Mouse (Mus musculus) hindbrain, embryonic 16.5 days (tissue): ENCODE measurements around the gene Myh7. TPM values are rescaled to one million over a fixed set of nuclear protein-coding genes. Genes with fewer than 3 reads are reported as not detected.
"Not testable (repeated sequence)": the region's sequence is repeated elsewhere in the genome, so short reads cannot be mapped to it uniquely, and the experiment has no call there.

Experiments used
- ATAC-seq: fragments of 200-750 bp; cut with Nextera tagmentation; 2 replicates; pipeline ENCODE4 v1.8.0; 2017; ENCODE audit warnings: moderate TSS enrichment, moderate library complexity
- H3K27ac ChIP-seq: fragments of 300-500 bp; sonication (generic); 2 replicates; pipeline ENCODE4 v1.5.1; 2014; ENCODE audit warnings: low read depth, mild to moderate bottlenecking, control low read depth, low read length, moderate library complexity
- H3K27me3 ChIP-seq: fragments of 300-500 bp; sonication (generic); replicated peaks from 2 replicates; pipeline ENCODE4 v1.6.1; 2014; ENCODE audit warnings: low read length; ENCODE audit not compliant: control insufficient read depth, insufficient read depth
- H3K36me3 ChIP-seq: fragments of 300-500 bp; sonication (generic); 2 replicates; pipeline ENCODE4 v1.6.1; 2014; ENCODE audit warnings: mild to moderate bottlenecking, low read length, moderate library complexity, mixed read lengths; ENCODE audit not compliant: control insufficient read depth, insufficient read depth
- H3K4me1 ChIP-seq: fragments of 300-500 bp; sonication (generic); 2 replicates; pipeline ENCODE4 v1.6.1; 2014; ENCODE audit warnings: low read depth, low read length; ENCODE audit not compliant: control insufficient read depth, insufficient read depth
- H3K4me2 ChIP-seq: fragments of 300-500 bp; sonication (generic); 2 replicates; pipeline ENCODE4 v1.6.1; 2014; ENCODE audit warnings: mild to moderate bottlenecking, low read length, control low read depth, moderate library complexity
- H3K4me3 ChIP-seq: fragments of 300-500 bp; sonication (generic); 2 replicates; pipeline ENCODE4 v1.5.1; 2014; ENCODE audit warnings: mild to moderate bottlenecking, low read length, control low read depth, moderate library complexity
- H3K9ac ChIP-seq: fragments of 300-500 bp; sonication (generic); 2 replicates; pipeline ENCODE4 v1.6.1; 2014; ENCODE audit warnings: low read depth, mild to moderate bottlenecking, control low read depth, low read length, moderate library complexity
- H3K9me3 ChIP-seq: fragments of 300-500 bp; sonication (generic); 2 replicates; pipeline ENCODE4 v1.6.1; 2014; ENCODE audit warnings: mild to moderate bottlenecking, low read length, moderate library complexity; ENCODE audit not compliant: control insufficient read depth
- WGBS: fragments of 180-500 bp; shearing (Covaris S2); extraction: QIAGEN DNeasy Blood & Tissue Kit; methylation state at CpG from one replicate; pipeline ENCODE4 v1.1.7; 2014; 5-methylcytosine and 5-hydroxymethylcytosine counted together
- polyA plus RNA-seq: library from polyadenylated mRNA; unstranded; fragments of >200 nt; fragmentation: Nextera tagmentation; extraction: Ambion mirVana; gene quantifications from 2 replicates; pipeline ENCODE4 v1.2.1, GENCODE M21; 2015

Gene Myh7
- polyA plus RNA-seq, 1 experiment from 2014 or later, result 8.5 TPM

DNA sequence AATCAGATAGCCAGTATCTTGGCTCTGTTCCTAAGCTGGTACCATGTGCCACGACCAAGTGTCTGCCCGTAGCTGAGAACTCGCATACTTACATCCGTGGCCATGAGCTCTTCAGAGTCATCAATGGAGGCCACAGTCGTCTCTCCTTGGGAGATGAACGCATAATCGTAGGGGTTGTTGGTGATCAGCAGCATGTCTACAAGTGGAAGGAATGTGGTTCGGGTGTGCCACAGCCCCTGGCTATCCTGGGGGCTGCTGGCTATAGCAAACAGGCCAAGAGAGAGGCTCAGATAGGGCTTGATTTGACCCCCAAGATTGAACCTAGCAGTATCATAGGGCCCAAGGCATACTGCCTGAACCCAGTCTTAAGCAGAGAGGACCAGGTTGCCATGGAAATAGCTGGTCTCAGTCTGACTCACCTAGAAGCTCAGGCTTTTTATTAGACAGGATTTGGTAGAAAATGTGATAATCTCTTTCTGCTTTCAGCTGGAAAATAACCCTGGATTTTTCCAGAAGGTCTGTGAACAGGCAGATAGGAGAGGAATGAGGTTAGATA is 4.5 kb downstream of the Myh7 start:
- Histone ChIP-seq H3K4me2 (no peak overlapping the region), H3K27ac (peak overlapping the region; percentile 57; the same call in 1 of the 2 replicates), H3K9me3 (no peaks in the 10 kb centered on the region), H3K9ac (no peak overlapping the region), H3K4me1 (peaks cover 8% of the 10 kb centered on the region), H3K36me3 (no peaks in the 10 kb centered on the region), H3K4me3 (no peak overlapping the region), H3K27me3 (no peaks in the 10 kb centered on the region)
- ATAC-seq, result no peak
- 76% methylated on average over 8 of the region's 8 CpGs for WGBS

DNA sequence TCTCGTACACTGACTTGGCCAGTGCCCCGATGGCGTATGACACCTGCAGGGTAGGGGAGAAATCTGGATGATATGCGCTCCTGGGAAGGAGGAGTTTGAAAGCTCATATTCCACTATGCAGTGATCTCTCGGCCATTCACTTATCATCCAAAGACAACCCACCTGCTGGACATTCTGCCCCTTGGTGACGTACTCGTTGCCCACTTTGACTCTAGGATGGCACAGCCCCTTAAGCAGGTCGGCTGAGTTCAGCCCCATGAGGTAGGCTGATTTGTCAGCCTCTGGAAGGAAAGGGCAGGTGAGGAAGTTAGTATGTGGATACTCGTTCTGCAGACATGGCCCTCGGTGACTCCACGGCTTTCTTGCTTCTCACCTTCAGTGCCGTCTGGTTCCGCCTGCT is 5.5 kb downstream of the Myh7 start:
- H3K4me2 ChIP-seq, result no peak overlapping the region
- no peaks in the 10 kb centered on the region for H3K27me3 ChIP-seq
- no peak for ATAC-seq
- H3K36me3 ChIP-seq, result no peaks in the 10 kb centered on the region
- WGBS, result 90% methylated on average over 13 of the region's 13 CpGs
- no peaks in the 10 kb centered on the region for H3K4me1 ChIP-seq
- no peak overlapping the region for H3K27ac ChIP-seq
- no peak overlapping the region for H3K9ac ChIP-seq
- no peak overlapping the region for H3K4me3 ChIP-seq
- no peaks in the 10 kb centered on the region for H3K9me3 ChIP-seq

DNA sequence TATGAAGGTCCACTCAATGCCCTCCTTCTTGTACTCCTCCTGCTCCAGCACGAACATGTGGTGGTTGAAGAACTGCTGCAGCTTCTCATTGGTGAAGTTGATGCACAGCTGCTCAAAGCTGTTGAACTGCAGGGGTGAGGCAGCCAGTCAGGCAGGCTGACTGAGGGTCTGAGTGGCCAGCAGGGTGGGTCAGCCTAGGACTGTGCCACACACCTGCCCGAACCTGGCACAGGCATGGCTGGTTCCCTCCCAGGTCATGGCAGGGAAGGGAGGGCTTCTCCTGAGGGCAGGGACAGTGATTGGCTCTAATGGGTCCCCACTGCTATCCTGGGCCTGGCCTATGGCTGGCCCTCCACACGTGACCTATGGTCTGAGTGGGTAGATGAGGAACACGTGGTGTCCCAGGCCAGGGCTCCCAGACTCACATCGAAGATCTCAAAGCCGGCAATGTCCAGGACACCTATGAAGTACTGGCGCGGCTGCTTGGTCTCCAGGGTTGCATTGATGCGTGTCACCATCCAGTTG is 6.0 kb downstream of the Myh7 start:
- not testable (repeated sequence) for H3K27me3 ChIP-seq, H3K4me2 ChIP-seq, H3K27ac ChIP-seq, H3K4me1 ChIP-seq, H3K36me3 ChIP-seq, H3K9me3 ChIP-seq, H3K9ac ChIP-seq, H3K4me3 ChIP-seq
- 90% methylated on average over 8 of the region's 9 CpGs for WGBS
- peak; percentile 29; the same call in 1 of the 2 replicates for ATAC-seq

DNA sequence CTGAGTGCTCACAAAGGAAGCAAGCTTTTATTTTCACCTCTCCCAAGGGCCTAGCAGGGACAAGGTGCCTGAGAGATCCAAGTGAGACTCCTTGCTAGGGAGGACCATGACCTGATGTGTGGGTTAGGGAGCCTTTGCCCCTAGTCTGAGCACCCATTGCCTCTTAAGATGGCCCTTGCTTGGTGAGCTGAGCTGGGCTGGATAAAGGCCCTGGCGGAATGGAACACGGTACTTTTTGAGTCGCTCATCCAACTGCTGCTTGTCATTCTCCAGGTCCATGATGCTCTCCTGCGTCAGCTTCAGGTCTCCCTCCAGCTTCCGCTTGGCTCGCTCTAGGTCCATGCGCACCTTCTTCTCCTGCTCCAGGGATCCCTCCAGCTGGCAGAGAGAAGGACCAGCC is 12.5 kb downstream of the Myh7 start:
- Histone ChIP-seq H3K27me3 (no peaks in the 10 kb centered on the region), H3K36me3 (no peaks in the 10 kb centered on the region), H3K27ac (no peak overlapping the region), H3K4me3 (no peak overlapping the region), H3K4me2 (no peak overlapping the region), H3K9me3 (no peaks in the 10 kb centered on the region), H3K9ac (no peak overlapping the region), H3K4me1 (no peaks in the 10 kb centered on the region)
- no peak for ATAC-seq
- WGBS, result 96% methylated on average over 7 of the region's 7 CpGs

DNA sequence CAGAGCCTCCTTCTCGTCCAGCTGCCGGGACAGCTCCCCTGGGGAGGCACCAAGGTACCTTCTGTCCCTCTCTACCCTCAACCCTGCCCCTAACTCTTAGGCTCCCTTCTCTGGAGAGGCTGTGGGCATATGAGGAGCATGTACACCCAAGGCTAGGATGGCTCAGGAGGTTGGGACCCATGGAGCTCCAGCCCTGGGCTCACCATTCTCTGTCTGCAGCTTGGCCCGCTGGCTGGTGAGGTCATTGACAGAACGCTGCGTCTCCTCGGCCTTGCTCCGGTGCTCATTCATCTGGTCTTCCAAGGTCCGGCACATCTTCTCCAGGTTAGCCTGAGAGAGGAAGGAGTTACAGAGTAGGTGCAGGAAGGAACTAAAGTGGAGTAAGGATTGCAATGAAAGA is 15.8 kb downstream of the Myh7 start:
- Histone ChIP-seq H3K9ac (no peak overlapping the region), H3K4me3 (no peak overlapping the region), H3K36me3 (no peaks in the 10 kb centered on the region), H3K27ac (no peak overlapping the region), H3K4me2 (no peak overlapping the region), H3K9me3 (no peaks in the 10 kb centered on the region), H3K27me3 (no peaks in the 10 kb centered on the region), H3K4me1 (peaks cover 8% of the 10 kb centered on the region)
- WGBS, result 88% methylated on average over 8 of the region's 8 CpGs
- ATAC-seq, result no peak

DNA sequence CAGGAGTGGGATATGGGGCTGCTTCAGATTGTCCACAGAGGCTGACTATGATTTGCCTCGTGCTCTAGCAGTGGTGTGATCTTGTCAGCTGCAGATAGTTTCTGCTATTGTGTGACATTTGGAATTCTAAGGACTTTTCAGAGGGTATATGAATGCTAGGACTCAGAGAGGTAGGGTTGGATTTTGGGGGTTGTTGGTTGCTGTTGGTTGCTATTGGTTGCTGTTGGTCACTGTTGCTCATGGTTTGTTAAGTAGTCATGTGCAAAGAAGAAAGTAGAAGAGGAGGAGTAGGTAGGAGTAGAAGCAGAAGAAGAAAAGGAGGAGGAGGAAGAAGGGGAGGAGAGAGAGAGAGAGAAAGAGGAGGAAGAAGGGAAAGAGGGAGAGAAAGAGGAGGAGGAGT is 17.8 kb downstream of the Myh7 start, which contains the start of gene Gm17428:
TSS of gene Gm17428 (plus strand) at position 301 of the 400 bp plus-strand sequence.
- 70% methylated on average over 1 of the region's 1 CpGs for WGBS
- no peak within 1 kb of the TSS for H3K9ac ChIP-seq
- H3K4me2 ChIP-seq, result no peak within 1 kb of the TSS
- no peaks in the 10 kb centered on the region for H3K36me3 ChIP-seq
- no peaks in the 10 kb centered on the region for H3K27me3 ChIP-seq
- no peak within 1 kb of the TSS for H3K27ac ChIP-seq
- ATAC-seq, result no peak
- H3K4me1 ChIP-seq, result peaks cover 12% of the 10 kb centered on the region
- H3K9me3 ChIP-seq, result no peaks in the 10 kb centered on the region
- H3K4me3 ChIP-seq, result no peak within 1 kb of the TSS

DNA sequence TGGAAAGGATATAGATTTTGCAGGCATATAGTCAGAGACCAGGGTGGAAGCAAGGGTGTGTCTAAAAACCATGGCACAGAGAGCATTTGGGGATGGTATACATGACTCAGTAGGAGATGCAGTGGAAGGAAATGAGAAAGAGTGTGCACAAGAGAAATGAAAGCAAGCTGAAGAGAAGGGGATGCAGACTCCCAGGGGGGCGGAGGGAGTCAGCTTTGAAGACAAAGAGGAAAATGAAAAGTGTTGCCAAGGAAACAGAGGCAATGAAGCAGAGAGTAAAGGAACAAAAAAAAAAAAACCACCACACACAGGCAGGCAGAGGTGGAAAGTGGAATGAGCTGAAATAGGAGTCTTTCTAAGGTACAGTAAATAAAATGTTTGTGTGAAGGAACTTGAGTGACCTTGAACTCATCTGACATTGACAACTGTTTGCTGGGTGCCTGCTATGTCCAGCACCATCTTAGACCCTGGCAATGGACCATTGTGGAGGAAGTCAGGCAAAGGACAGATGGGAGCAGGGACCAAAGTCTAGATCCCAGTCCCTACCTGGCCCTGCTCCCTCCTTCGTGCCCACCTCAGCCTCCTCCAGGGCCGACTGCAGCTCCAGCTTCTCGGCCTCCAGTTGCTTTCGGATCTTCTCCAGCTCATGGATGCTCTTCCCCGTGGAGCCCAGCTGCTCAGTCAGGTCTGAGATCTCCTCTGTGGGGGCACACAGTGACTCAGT is 20.2 kb downstream of the Myh7 start:
- Histone ChIP-seq H3K9ac (peak overlapping the region; percentile 40; the same call in 1 of the 2 replicates), H3K4me1 (peaks cover 12% of the 10 kb centered on the region), H3K27ac (peak overlapping the region; percentile 85), H3K9me3 (no peaks in the 10 kb centered on the region), H3K27me3 (no peaks in the 10 kb centered on the region), H3K4me2 (no peak overlapping the region), H3K4me3 (no peak overlapping the region), H3K36me3 (no peaks in the 10 kb centered on the region)
- WGBS, result 59% methylated on average over 6 of the region's 6 CpGs
- ATAC-seq, result peak; percentile 84

DNA sequence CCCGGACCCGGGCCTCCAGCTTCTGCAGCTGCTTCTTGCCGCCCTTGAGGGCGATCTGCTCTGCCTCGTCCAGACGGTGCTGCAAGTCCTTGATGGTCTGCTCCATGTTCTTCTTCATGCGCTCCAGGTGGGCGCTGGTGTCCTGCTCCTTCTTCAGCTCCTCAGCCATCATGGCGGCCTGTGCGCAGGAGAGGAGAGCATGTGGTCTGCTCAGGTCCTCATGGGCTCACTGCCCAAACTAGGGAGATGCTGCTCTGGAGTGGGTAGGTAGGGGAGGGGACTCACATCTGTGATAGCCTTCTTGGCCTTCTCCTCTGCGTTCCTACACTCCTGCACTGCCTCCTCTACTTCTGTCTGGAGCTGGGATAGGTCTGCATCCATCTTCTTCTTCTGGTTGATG is 21.6 kb downstream of the Myh7 start:
- H3K4me3 ChIP-seq, H3K27ac ChIP-seq: not testable (repeated sequence)
- WGBS, result 97% methylated on average over 8 of the region's 11 CpGs

DNA sequence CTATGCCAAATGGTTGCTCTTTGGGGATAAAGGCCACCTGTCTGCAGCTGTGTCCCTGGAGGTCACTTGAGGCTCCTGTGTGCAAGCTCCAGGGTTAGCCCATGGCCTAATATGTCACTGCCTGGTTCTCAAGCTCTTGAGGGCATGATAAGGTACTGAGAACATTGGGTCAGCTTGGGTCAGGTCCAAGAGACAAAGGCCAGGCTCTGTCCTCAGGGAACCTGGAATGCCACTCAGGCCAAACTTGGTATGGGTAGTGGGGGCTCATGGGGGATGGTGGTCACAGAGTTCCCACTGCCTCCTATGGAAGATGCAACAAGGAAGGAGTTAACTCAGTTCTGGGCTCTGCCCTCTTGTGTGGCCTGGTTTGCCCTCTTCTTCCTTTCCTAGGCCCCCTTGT is 26.1 kb downstream of the Myh7 start:
- ATAC-seq, result no peak
- no peak overlapping the region for H3K4me2 ChIP-seq
- no peak overlapping the region for H3K4me3 ChIP-seq
- no peak overlapping the region for H3K27ac ChIP-seq
- no peaks in the 10 kb centered on the region for H3K9me3 ChIP-seq
- no peaks in the 10 kb centered on the region for H3K36me3 ChIP-seq
- H3K9ac ChIP-seq, result no peak overlapping the region
- H3K27me3 ChIP-seq, result no peaks in the 10 kb centered on the region
- 0 out of 2 replicates have a peak, but pooled peaks cover under 1% of the 10 kb centered on the region for H3K4me1 ChIP-seq

More for the DNA sequence above, 21.6 kb downstream of the Myh7 start:
- H3K4me1 ChIP-seq, result peaks cover 12% of the 10 kb centered on the region
- not testable (repeated sequence) for H3K27me3 ChIP-seq, H3K9me3 ChIP-seq, H3K9ac ChIP-seq, ATAC-seq, H3K4me2 ChIP-seq, H3K36me3 ChIP-seq
